Mouse (Mus musculus) heart, postnatal 4 days (tissue): ENCODE data around the gene Slc5a8. TPM values are rescaled to one million over a fixed set of nuclear protein-coding genes. Genes with fewer than 3 reads are reported as not detected.

Source experiments
- DNase-seq: peaks from one replicate; pipeline ENCODE4 v3.0.0; 2021
- total RNA-seq, 2 experiments: library from RNA; stranded (reverse); gene quantifications; 2 replicates each; pipeline ENCODE4 v1.2.3; 2021

Slc5a8 gene
- not detected for total RNA-seq

DNA sequence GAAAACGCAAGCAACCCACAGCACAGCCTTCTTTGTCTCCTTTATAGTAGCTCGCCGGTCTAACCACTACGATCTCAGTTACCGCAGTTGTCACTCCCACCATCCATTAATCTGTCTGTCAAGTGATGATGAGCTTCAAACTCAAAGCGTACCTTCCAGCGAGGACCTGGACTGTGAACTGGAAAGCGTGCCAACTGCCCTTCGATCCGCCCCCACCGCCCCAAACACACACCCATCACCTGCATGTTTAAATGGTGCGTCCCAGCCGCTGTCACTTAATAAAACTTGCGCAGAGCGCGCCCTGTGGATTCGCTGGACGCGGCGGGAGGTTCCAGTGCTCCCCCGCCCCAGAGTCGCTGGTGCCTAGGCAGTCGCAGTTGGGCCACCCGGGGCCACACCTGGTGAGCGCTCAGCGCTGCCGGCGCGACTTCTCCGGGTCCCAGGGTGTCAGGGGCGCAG, at the start of gene Slc5a8:
Gene Slc5a8, plus strand, starts transcription at position 361 of the 459 bp plus-strand sequence.
- no peak for DNase-seq

DNA sequence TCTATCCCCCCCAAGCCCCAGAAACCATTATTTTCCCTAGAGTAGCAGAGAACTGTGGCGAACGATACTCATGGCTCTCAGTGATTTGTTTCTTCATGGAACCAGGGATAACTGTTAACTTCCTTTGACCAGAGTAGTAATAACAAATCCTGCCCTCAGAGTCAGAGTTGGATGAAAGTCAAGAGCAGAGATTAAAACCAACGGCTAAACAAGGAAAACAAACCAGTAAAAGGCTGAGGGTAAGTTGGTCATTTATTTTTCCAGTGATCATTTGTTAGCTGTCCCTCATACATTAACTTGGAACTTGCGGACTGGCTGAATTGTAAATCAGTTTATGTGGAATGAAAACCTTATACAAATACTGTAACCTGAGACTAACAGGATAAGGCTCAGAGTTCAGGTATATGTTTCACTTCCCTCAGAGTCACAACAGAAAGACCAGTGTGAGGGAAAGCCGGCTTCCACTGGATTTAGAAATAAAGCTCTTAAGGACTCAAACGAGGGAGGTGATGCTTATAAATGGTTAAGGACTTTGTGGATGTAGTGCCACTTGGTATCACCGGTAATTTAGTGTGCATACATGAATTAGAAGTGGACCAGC, 36.8 kb upstream of the Slc5a8 start:
- no peak for DNase-seq

DNA sequence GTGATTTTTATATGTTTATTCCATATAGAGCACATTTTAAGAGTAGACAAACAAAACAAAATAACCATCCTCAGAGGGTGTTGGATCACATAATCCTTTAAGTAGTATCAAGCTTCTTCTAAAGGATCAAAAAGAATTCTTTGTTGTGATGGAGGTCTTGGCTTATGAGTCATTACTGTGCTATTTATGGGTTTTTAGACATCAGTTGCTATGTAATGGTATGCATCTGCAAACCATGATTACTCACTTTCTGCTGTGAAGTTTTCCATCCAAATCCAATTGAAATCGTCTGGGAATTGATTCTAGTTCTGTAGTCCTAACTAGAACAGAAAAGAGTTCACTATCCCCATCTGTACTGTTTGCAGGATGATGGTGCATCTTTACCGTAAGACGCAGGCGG, 35.8 kb upstream of the Slc5a8 start:
- DNase-seq, result no peak

- no peak for DNase-seq
Measured at GRCm38 (mm10) chr10:88853326-88853725, 32.5 kb upstream of the Slc5a8 start.

- DNase-seq, result no peak
Measured at GRCm38 (mm10) chr10:88860911-88861310, 24.9 kb upstream of the Slc5a8 start.

- no peak for DNase-seq
Measured at GRCm38 (mm10) chr10:88861416-88861815, 24.4 kb upstream of the Slc5a8 start.

GRCm38 (mm10) chr10:88862293-88862692, 23.5 kb upstream of the Slc5a8 start:
- DNase-seq, result no peak

GRCm38 (mm10) chr10:88866017-88866416, 19.8 kb upstream of the Slc5a8 start:
- no peak for DNase-seq

GRCm38 (mm10) chr10:88874870-88875269, 10.9 kb upstream of the Slc5a8 start:
- DNase-seq, result no peak

DNA sequence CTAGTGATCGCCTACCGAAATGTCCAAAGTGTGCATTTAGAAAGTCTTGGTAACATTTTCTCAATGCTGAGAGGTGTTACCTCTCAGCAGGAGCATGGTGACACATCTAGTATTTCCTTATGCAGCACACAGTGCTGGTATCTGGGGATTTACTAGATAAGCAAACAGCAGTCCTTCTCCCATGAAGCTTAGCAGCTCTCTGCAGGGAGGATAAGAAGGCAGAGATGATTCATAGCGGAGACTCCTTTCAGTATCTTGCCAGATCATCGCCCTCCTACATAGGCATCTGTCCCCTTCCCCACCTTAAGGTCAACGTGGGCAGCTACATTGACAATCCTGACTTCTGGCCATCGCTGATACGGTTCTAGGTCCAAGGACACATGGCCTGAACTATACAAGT, 8.4 kb upstream of the Slc5a8 start:
- DNase-seq, result no peak

DNA sequence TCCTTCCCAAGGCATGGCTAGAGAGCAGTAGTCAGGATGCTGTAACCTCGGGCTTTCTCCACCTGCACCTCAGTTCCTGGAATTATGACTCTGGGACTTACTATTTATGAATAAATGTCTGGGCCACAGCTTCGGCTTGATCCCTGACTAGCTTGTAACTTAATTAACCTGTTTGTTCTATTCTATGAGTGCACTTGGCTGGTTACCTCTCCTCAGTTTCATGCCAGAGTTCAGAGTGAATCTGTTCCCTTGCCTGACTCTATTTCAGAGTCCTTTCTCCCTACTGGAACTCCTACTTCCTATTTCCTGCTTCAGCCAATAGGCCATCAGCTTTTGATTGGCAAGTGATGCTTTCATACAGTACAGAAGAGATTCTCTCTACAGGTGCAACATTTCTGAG, 2.1 kb upstream of the Slc5a8 start:
- no peak for DNase-seq

GRCm38 (mm10) chr10:88884836-88885235, 956 bp upstream of the Slc5a8 start:
- no peak for DNase-seq

DNA sequence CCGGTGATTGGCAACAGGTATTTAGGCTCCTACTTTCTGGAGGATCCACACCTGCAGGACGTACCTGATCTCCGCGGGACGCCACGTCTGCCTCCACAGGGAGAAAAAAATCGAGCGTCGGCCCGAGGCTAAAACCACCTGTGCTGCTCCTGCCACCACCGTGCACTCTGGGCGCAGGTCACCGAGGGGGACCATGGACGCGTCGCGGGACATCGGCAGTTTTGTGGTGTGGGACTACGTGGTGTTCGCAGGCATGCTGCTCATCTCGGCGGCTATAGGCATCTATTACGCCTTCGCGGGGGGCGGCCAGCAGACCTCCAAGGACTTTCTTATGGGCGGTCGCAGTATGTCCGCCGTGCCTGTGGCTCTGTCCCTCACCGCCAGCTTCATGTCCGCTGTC, 322 bp downstream of the Slc5a8 start:
- no peak for DNase-seq

DNA sequence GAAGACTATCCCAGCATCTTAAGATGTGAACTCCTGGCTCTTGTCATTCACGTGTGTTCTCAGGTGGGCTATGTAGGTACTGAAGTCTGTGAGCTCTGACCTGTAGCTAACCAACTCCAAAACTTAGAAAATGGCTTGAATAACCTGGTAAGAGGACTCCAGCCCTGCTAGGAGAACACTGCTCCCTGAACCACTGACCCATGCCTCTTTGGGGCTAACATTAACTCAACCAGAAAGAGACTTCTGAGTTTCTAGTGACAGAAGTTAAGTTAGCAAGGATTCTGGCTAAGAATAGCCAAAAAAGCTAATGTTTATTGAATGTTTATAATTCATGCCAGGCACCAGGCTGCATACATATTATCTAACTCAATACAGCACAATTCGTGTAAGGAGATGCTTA, 2.6 kb downstream of the Slc5a8 start:
- no peak for DNase-seq

GRCm38 (mm10) chr10:88891410-88891809, 5.6 kb downstream of the Slc5a8 start:
- no peak for DNase-seq

- DNase-seq, result no peak
Measured at GRCm38 (mm10) chr10:88892560-88893087, 6.8 kb downstream of the Slc5a8 start.

GRCm38 (mm10) chr10:88897032-88897431, 11.2 kb downstream of the Slc5a8 start:
- DNase-seq, result no peak

- no peak for DNase-seq
Measured at GRCm38 (mm10) chr10:88949649-88950296, 64.0 kb downstream of the Slc5a8 start.

DNA sequence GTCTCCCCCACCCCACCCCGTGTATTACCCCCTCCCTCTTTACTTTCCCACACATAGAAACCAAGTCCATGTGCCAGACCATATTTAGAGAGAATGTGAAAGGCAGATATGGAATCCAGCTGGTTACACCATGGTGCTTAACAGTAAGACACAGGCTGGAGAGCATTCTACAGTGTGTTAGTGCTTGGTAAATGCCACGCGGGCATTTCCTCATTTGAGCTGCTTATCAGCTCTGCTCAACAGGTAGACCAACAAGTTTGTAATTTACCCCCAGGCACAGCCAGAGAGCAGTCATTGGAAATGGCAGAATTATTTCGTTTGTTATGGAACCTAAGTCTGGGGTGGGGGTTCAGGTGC, 64.5 kb downstream of the Slc5a8 start:
- DNase-seq, result no peak

DNA sequence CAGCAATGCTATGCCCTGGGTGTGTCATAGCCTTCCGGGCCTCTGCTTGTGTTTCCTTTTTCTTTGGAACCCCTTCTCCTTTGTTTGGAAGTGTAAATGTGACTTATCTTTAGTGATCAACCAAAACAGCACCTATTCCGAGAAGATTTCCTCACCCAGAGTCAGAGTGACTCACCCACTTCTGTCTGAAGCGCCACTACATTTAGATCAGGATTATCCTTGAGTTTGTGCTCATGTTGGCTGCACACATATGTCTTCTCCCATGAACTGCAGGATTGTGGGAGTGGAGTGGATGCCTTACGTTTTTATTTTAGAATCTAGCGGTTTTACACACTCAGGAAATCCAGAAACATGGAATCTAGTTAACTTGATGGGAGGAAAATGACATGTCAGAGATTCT, 75.0 kb downstream of the Slc5a8 start:
- no peak for DNase-seq

- no peak for DNase-seq
Measured at GRCm38 (mm10) chr10:88968586-88968985, 82.8 kb downstream of the Slc5a8 start.

- DNase-seq, result peak; percentile 8
Measured at GRCm38 (mm10) chr10:88970951-88971725, 85.3 kb downstream of the Slc5a8 start.

- DNase-seq, result no peak
Measured at GRCm38 (mm10) chr10:88978932-88979331, 93.1 kb downstream of the Slc5a8 start.
